Mouse (Mus musculus): ENCODE measurements around the gene Stip1.
"Not testable (repeated sequence)": the region's sequence is repeated elsewhere in the genome, so short reads cannot be mapped to it uniquely, and the experiment has no call there.

DNA sequence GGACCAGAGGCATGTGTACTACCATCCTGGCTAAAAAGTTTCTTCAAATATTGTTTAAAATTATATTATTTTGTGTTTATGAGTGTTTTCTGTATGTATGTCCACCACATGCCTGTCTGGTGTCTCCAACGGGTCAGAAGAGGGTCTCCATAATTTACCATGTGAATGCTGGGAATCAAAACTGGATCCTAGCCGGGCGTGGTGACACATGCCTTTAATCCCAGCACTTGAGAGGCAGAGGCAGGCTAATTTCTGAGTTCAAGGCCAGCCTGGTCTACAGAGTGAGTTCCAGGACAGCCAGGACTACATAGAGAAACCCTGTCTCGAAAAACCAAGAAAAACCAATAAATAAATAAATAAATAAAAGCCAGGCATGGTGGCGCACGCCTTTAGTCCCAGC, 48.6 kb downstream of the Stip1 start:
- TF ChIP-seq CTCF (IDR thresholded peaks at IDR 0.05; ENCODE audit: borderline replicate concordance, extremely low read depth, insufficient read depth, insufficient read length); POLR2A (IDR thresholded peaks at IDR 0.05; ENCODE audit: borderline replicate concordance, extremely low read depth, insufficient read depth, insufficient read length, poor library complexity, severe bottlenecking): not testable (repeated sequence)
